Mouse (Mus musculus) myocyte (in vitro differentiated cells): ENCODE results near the gene Gpc5. TPM values are rescaled to one million over a fixed set of nuclear protein-coding genes. Genes with fewer than 3 reads are reported as not detected.

Source experiments
- H3K27me3 ChIP-seq: one replicate; pipeline ENCODE4 v1.6.1; 2011; ENCODE audit not compliant: control insufficient read depth, insufficient read depth, insufficient read length
- H3K36me3 ChIP-seq: one replicate; pipeline ENCODE4 v1.6.1; 2011; ENCODE audit not compliant: control insufficient read depth, insufficient read depth
- H3K4me2 ChIP-seq: one replicate; pipeline ENCODE4 v1.6.1; 2011; ENCODE audit warnings: low read depth, control low read depth
- H3K4me3 ChIP-seq: one replicate; pipeline ENCODE4 v1.5.1; 2011; ENCODE audit warnings: mild to moderate bottlenecking, control low read depth, moderate library complexity
- H3K79me2 ChIP-seq: one replicate; pipeline ENCODE4 v1.6.1; 2011; ENCODE audit not compliant: control insufficient read depth, insufficient read depth
- H3ac ChIP-seq: one replicate; pipeline ENCODE4 v1.6.1; 2011; ENCODE audit not compliant: control insufficient read depth, insufficient read length
- CEBPB ChIP-seq: IDR thresholded peaks from 2 replicates; pipeline ENCODE4 v1.6.1; 2011; ENCODE audit warnings: mild to moderate bottlenecking, moderate library complexity; ENCODE audit not compliant: poor library complexity, insufficient read depth, severe bottlenecking
- E2F4 ChIP-seq: IDR thresholded peaks from one replicate; pipeline ENCODE4 v1.6.1; 2011; ENCODE audit warnings: mild to moderate bottlenecking, control low read depth, moderate library complexity; ENCODE audit not compliant: insufficient read depth
- MAX ChIP-seq: IDR thresholded peaks from one replicate; pipeline ENCODE4 v1.6.1; 2011; ENCODE audit warnings: low read depth, mild to moderate bottlenecking, control low read depth
- MYOD1 ChIP-seq, 3 experiments: IDR thresholded peaks; one replicate each; pipeline ENCODE4 v1.6.1; 2011; ENCODE audit warnings: control low read depth in 2 of 3, low read depth in 2 of 3, mild to moderate bottlenecking in 2 of 3, moderate library complexity in 1 of 3; ENCODE audit not compliant: insufficient read length in 2 of 3, control insufficient read depth in 1 of 3
- MYOG ChIP-seq, 3 experiments: IDR thresholded peaks; one replicate each; pipeline ENCODE4 v1.6.1; 2011; ENCODE audit warnings: control low read depth in 2 of 3, low read depth in 2 of 3, mild to moderate bottlenecking in 2 of 3; ENCODE audit not compliant: insufficient read length in 2 of 3, control insufficient read depth in 1 of 3, insufficient read depth in 1 of 3
- POLR2A ChIP-seq: IDR thresholded peaks from one replicate; pipeline ENCODE4 v1.6.1; 2011; ENCODE audit warnings: low read depth, mild to moderate bottlenecking, control low read depth, moderate library complexity; ENCODE audit not compliant: insufficient read length
- POLR2AphosphoS2 ChIP-seq: IDR thresholded peaks from one replicate; pipeline ENCODE4 v1.6.1; 2011; ENCODE audit warnings: low read depth, control low read depth; ENCODE audit not compliant: insufficient read length
- REST ChIP-seq: IDR thresholded peaks from one replicate; pipeline ENCODE4 v1.6.1; 2011; ENCODE audit warnings: mild to moderate bottlenecking, control low read depth, moderate library complexity; ENCODE audit not compliant: insufficient read depth, insufficient read length
- SRF ChIP-seq: IDR thresholded peaks from one replicate; pipeline ENCODE4 v1.6.1; 2011; ENCODE audit warnings: low read depth; ENCODE audit not compliant: control insufficient read depth, insufficient read length
- TCF12 ChIP-seq: IDR thresholded peaks from one replicate; pipeline ENCODE4 v1.6.1; 2011; ENCODE audit warnings: mild to moderate bottlenecking, control low read depth; ENCODE audit not compliant: poor library complexity, insufficient read depth, severe bottlenecking
- TCF3 ChIP-seq: IDR thresholded peaks from one replicate; pipeline ENCODE4 v1.6.1; 2011; ENCODE audit warnings: low read depth, control low read depth; ENCODE audit not compliant: insufficient read length
- USF1 ChIP-seq: IDR thresholded peaks from one replicate; pipeline ENCODE4 v1.6.1; 2011; ENCODE audit warnings: low read depth, mild to moderate bottlenecking, control low read depth, moderate library complexity
- polyA plus RNA-seq: library from polyadenylated mRNA; unstranded; fragments of >200 nt; fragmentation: generic; extraction: Trizol; gene quantifications from one replicate; pipeline ENCODE4 v1.2.1, GENCODE M21; 2012; ENCODE audit warnings: missing spikeins

The Gpc5 gene
- polyA plus RNA-seq, 1 experiment: not detected

DNA sequence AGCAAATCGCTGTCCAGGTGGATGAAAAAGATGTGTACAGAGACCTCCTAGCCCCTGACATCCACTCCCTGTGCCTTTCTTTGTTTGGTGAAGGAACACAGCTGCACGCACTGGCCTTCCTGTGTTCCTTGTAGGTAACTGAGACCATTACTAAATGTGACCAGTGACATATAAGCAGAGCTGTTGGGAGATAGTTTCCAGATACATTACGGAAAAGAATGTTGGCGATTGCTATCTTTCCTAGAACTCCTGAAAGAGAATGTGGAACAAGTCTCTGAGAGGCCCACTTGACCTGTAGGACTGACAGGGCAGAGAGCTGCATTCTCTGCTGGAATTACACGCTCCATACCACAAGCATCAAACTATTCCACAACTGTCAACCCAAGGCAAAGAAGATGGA is 1459.4 kb downstream of the Gpc5 start:
- no peaks in the 10 kb centered on the region for H3K36me3 ChIP-seq
- H3ac ChIP-seq: no peak overlapping the region
- TF ChIP-seq POLR2AphosphoS2: no peak
- no peak for TF ChIP-seq E2F4
- no peak for TF ChIP-seq USF1
- TF ChIP-seq SRF: no peak
- TF ChIP-seq POLR2A: no peak
- no peak for TF ChIP-seq REST
- no peak for TF ChIP-seq TCF12
- TF ChIP-seq MYOG (IDR thresholded peaks at IDR 0.05; ENCODE audit: control insufficient read depth in 1 of 3, insufficient read depth in 1 of 3, insufficient read length in 2 of 3, low read depth in 2 of 3): no peak
- no peak for TF ChIP-seq CEBPB
- no peak for TF ChIP-seq MYOD1 (IDR thresholded peaks at IDR 0.05; ENCODE audit: control insufficient read depth in 1 of 3, insufficient read length in 2 of 3, low read depth in 2 of 3)
- no peak for TF ChIP-seq TCF3
- no peak for TF ChIP-seq MAX
- no peak overlapping the region for H3K4me2 ChIP-seq
- H3K4me3 ChIP-seq: no peak overlapping the region
- H3K27me3 ChIP-seq: no peaks in the 10 kb centered on the region
- H3K79me2 ChIP-seq: no peaks in the 10 kb centered on the region

DNA sequence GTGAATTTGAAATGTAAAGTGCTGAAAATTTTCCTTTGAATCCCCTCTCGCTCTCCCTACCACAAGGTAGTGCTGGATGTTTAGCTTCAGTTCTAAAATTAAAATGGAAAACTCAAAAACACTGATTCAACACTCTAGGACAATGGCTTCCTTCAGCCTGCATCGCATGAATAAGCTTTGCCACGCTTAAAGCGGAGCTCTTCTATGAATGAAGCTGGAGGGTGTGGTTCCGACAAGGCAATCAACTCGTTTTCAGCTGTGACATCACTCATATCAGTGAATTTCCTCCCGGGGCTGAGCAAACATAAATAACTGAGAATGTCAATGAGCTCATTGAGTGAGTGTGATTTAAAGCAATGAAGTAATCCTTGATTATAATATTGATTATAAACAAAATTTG is 1461.3 kb downstream of the Gpc5 start:
- no peak overlapping the region for H3ac ChIP-seq
- no peak overlapping the region for H3K4me2 ChIP-seq
- no peaks in the 10 kb centered on the region for H3K27me3 ChIP-seq
- no peak for TF ChIP-seq POLR2A
- TF ChIP-seq TCF12: no peak
- no peak for TF ChIP-seq USF1
- TF ChIP-seq MYOD1 (IDR thresholded peaks at IDR 0.05; ENCODE audit: control insufficient read depth in 1 of 3, insufficient read length in 2 of 3, low read depth in 2 of 3): no peak
- H3K79me2 ChIP-seq: no peaks in the 10 kb centered on the region
- H3K4me3 ChIP-seq: no peak overlapping the region
- H3K36me3 ChIP-seq: no peaks in the 10 kb centered on the region

DNA sequence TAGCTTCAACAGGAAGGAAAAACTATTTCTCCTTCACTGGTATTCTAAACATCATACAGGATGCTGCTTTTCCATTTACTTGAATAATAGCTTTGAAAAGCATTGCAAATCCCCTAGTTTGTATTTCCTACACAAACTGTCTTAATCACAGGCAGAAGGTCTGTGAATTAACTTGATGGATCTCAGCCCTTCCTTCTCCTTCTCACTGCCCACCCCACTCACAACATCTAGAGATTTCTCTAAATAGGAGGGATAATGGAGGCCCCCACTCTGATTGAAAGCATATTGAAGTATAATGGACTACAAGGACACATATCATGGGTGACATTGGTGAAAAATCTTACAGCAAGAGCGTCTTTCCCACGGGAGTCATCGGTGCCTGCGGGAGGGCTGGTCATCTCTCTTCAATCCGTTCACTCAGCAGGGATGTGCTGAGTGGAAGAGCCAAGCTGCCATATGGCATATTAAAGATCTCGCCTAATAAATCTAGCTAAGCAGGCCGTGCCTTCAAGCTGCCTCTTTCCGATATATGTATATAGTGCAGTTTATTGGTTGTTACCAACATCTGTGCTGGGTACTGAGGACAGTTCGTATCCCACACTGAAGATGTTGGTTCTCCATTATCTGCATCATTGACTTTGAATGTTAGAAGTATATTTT is 1466.3 kb downstream of the Gpc5 start:
- Histone ChIP-seq H3K4me3 (no peak overlapping the region), H3K27me3 (no peaks in the 10 kb centered on the region), H3K4me2 (no peak overlapping the region), H3K36me3 (no peaks in the 10 kb centered on the region), H3K79me2 (no peaks in the 10 kb centered on the region), H3ac (no peak overlapping the region)
- no peak for TF ChIP-seq MYOD1 (IDR thresholded peaks at IDR 0.05; ENCODE audit: control insufficient read depth in 1 of 3, insufficient read length in 2 of 3, low read depth in 2 of 3)
- TF ChIP-seq E2F4: no peak
- TF ChIP-seq POLR2A: no peak
- no peak for TF ChIP-seq CEBPB
- no peak for TF ChIP-seq MAX
- TF ChIP-seq TCF12: no peak

DNA sequence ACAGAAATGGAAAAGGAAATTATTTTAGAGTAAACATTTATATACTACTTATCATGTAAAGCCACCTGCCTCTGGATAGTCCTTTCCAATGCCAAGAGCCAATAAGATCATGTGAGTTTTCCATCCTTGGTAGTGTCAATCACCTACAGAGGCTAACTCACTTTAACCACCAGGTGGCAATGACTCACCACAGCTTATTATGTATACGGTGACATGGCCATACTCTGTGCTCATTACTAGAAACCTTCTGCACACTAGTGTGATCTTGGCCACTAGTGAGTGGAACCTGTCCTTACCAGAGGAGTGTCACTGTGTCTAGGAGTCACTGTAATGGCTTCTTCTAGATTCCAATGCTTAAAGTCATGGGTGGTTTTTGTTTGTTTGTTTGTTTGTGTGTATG is 1468.0 kb downstream of the Gpc5 start:
- TF ChIP-seq CEBPB (no peak), TCF3 (no peak), POLR2AphosphoS2 (no peak), MYOD1 (IDR thresholded peaks at IDR 0.05; ENCODE audit: control insufficient read depth in 1 of 3, insufficient read length in 2 of 3, low read depth in 2 of 3) (no peak), TCF12 (no peak), MYOG (IDR thresholded peaks at IDR 0.05; ENCODE audit: control insufficient read depth in 1 of 3, insufficient read depth in 1 of 3, insufficient read length in 2 of 3, low read depth in 2 of 3) (no peak), E2F4 (no peak), SRF (no peak), USF1 (no peak)
- H3K79me2 ChIP-seq: no peaks in the 10 kb centered on the region
- no peaks in the 10 kb centered on the region for H3K36me3 ChIP-seq
- H3ac ChIP-seq: no peak overlapping the region
- no peaks in the 10 kb centered on the region for H3K27me3 ChIP-seq
- H3K4me2 ChIP-seq: no peak overlapping the region
- H3K4me3 ChIP-seq: no peak overlapping the region
